Mouse (Mus musculus): ENCODE results near the gene Gde1. TPM values are rescaled to one million over a fixed set of nuclear protein-coding genes. Genes with fewer than 3 reads are reported as not detected.

The Gde1 gene
- total RNA-seq, 1 experiment: 57.6 TPM

DNA sequence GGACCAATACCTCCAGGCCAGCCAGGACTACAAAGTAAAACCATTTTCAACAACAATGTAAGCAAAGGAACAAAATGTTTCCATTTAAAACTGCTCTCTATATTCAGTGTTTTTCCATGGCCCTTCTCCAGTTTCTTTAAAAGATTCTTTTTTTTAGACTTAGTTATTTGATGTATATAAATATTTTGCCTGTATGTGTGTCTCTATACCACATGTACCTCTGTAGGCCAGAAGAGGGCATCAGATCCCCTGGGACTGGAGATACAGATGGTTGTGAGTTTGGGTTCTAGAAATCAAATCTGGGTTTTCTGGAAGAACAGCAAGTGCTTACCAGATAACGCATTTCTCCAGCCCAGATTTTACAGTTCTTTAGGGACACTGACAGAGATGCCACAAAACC, 33.2 kb upstream of the Gde1 start:
- Histone ChIP-seq H3K9me3 (ENCODE audit: control insufficient read depth, insufficient read depth, low read depth, low read length) (no peaks in the 10 kb centered on the region), H3K4me3 (ENCODE audit: insufficient read depth in 1 of 2, low read depth in 1 of 2, low read length in 2 of 2, poor library complexity in 1 of 2, severe bottlenecking in 1 of 2) (no peak overlapping the region), H3K27ac (ENCODE audit: insufficient read depth, low read depth, low read length, poor library complexity, severe bottlenecking) (no peak overlapping the region), H3K9ac (ENCODE audit: insufficient read depth, low read depth, low read length, poor library complexity, severe bottlenecking) (no peak overlapping the region), H3K4me1 (ENCODE audit: control insufficient read depth in 2 of 2, insufficient read depth in 2 of 2, low read length in 2 of 2, poor library complexity in 1 of 2) (no peaks in the 10 kb centered on the region), H3K36me3 (ENCODE audit: control insufficient read depth, insufficient read depth, low read length, poor library complexity, severe bottlenecking) (peaks cover 7% of the 10 kb centered on the region; the same call in 1 of the 2 replicates)
- DNase-seq (ENCODE audit: low read depth, low spot score): no peak
- in situ Hi-C loops (cut with MboI; ENCODE audit: low sequenced_read_pairs in 2 of 2, unreplicated experiment in 2 of 2): no loop called here
- no peak for TF ChIP-seq MAFK (IDR thresholded peaks at IDR 0.05; ENCODE audit: insufficient read depth, low read depth, low read length)
- no peak for TF ChIP-seq CHD2 (IDR thresholded peaks at IDR 0.05; ENCODE audit: low read depth, low read length)
- no peak for TF ChIP-seq ZNF384 (IDR thresholded peaks at IDR 0.05; ENCODE audit: low read depth, low read length)
- TF ChIP-seq ZC3H11A (IDR thresholded peaks at IDR 0.05; ENCODE audit: borderline replicate concordance, low read depth, low read length): no peak

DNA sequence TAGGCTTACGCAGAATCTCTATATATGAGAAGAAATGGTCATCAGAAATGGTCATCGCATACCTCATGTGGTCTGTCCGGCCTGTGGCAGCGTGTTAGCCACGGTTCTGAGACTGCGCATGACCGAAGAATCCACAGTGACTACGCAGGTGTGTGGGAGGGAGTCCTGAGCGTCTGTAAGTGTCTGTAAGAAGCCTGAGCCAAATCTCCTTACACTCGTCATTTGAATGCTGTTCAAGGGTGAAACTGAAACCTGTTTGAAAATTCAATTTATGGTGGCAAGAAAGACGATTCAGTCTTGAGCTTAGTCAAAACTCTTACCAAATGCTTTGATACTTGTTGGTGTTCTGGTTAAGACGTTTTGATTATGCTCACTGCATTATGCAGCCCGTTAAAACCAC, 27.6 kb upstream of the Gde1 start:
- in situ Hi-C loops (cut with MboI; ENCODE audit: low sequenced_read_pairs in 2 of 2, unreplicated experiment in 2 of 2): no loop called here
- H3K4me1 ChIP-seq (ENCODE audit: control insufficient read depth in 2 of 2, insufficient read depth in 2 of 2, low read length in 2 of 2, poor library complexity in 1 of 2): no peaks in the 10 kb centered on the region
- no peak overlapping the region for H3K9ac ChIP-seq (ENCODE audit: insufficient read depth, low read depth, low read length, poor library complexity, severe bottlenecking)
- DNase-seq (ENCODE audit: low read depth, low spot score): no peak
- peaks cover 11% of the 10 kb centered on the region for H3K36me3 ChIP-seq (ENCODE audit: control insufficient read depth, insufficient read depth, low read length, poor library complexity, severe bottlenecking)
- H3K4me3 ChIP-seq (ENCODE audit: insufficient read depth in 1 of 2, low read depth in 1 of 2, low read length in 2 of 2, poor library complexity in 1 of 2, severe bottlenecking in 1 of 2): no peak overlapping the region
- H3K27ac ChIP-seq (ENCODE audit: insufficient read depth, low read depth, low read length, poor library complexity, severe bottlenecking): no peak overlapping the region
- H3K9me3 ChIP-seq (ENCODE audit: control insufficient read depth, insufficient read depth, low read depth, low read length): no peaks in the 10 kb centered on the region
- TF ChIP-seq ZNF384 (IDR thresholded peaks at IDR 0.05; ENCODE audit: low read depth, low read length) (no peak), HCFC1 (IDR thresholded peaks at IDR 0.05; ENCODE audit: borderline replicate concordance, insufficient read depth, low read length) (no peak), MAFK (IDR thresholded peaks at IDR 0.05; ENCODE audit: insufficient read depth, low read depth, low read length) (no peak), ZC3H11A (IDR thresholded peaks at IDR 0.05; ENCODE audit: borderline replicate concordance, low read depth, low read length) (no peak), CHD2 (IDR thresholded peaks at IDR 0.05; ENCODE audit: low read depth, low read length) (no peak)

DNA sequence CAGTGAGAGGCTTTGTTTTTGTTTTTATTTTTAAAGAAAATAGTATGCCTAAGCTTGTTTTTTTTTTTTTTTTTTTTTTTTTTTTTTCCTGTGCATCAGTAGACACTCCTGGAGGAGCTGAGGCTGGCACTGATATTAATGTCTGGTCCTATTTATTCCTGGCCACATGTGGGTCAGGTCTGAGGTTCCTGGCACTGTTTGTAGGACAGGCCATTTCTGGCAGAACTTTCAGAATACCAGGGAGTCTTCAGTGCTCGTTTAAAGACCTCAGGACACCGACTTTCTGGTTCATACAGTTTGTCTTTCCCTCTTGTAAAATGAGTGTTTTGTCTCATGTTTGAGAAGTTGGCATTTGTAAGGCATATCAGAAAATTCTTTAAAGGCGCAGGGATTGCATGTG, 26.2 kb upstream of the Gde1 start:
- Histone ChIP-seq H3K4me3 (ENCODE audit: insufficient read depth in 1 of 2, low read depth in 1 of 2, low read length in 2 of 2, poor library complexity in 1 of 2, severe bottlenecking in 1 of 2) (no peak overlapping the region), H3K9me3 (ENCODE audit: control insufficient read depth, insufficient read depth, low read depth, low read length) (no peaks in the 10 kb centered on the region), H3K9ac (ENCODE audit: insufficient read depth, low read depth, low read length, poor library complexity, severe bottlenecking) (no peak overlapping the region), H3K27ac (ENCODE audit: insufficient read depth, low read depth, low read length, poor library complexity, severe bottlenecking) (no peak overlapping the region), H3K4me1 (ENCODE audit: control insufficient read depth in 2 of 2, insufficient read depth in 2 of 2, low read length in 2 of 2, poor library complexity in 1 of 2) (peaks cover 0 to under 1% of the 10 kb centered on the region in 2 experiments; a peak in 1 of 4 replicates), H3K36me3 (ENCODE audit: control insufficient read depth, insufficient read depth, low read length, poor library complexity, severe bottlenecking) (peaks cover 12% of the 10 kb centered on the region)
- DNase-seq (ENCODE audit: low read depth, low spot score): no peak
- no peak for TF ChIP-seq ZNF384 (IDR thresholded peaks at IDR 0.05; ENCODE audit: low read depth, low read length)
- TF ChIP-seq MAFK (IDR thresholded peaks at IDR 0.05; ENCODE audit: insufficient read depth, low read depth, low read length): no peak
- TF ChIP-seq CHD2 (IDR thresholded peaks at IDR 0.05; ENCODE audit: low read depth, low read length): no peak
- no peak for TF ChIP-seq ZC3H11A (IDR thresholded peaks at IDR 0.05; ENCODE audit: borderline replicate concordance, low read depth, low read length)
- no peak for TF ChIP-seq HCFC1 (IDR thresholded peaks at IDR 0.05; ENCODE audit: borderline replicate concordance, insufficient read depth, low read length)
- in situ Hi-C loops (cut with MboI; ENCODE audit: low sequenced_read_pairs in 2 of 2, unreplicated experiment in 2 of 2): no loop called here

DNA sequence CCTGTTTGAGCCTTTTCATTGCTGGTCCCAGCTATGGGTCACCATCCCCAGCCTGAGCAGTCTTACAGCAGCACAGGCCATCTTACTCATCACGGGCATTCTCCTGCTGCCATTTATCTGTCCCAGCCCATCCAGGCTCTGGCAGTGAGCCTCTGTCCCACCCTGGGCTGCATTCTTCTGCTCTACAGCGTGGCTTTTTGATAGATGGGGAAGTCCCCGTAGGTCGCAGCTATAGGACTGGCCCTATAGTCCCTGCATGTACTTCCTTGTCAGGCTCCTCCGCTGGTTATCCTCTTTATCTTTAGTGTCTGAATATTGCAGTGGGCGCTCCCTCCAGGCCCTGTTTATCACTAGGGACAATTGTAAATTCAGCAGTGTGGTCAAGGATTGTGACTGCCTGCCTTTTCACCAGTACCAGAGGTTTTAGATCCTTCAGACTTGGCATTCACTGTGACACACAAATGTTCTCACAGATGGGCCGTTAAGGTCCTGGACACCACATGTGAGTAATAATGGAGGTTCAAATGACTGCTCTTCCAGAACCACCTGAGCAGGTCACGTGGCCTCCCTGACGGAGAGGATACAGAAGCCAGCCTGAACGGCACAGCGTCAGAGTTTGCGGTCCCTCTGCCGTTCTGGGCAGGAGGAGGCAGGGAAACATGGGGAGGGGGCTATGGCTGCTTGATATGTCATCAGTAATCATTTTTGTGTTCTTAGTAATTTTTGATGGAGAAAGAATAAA, 23.4 kb upstream of the Gde1 start:
- Histone ChIP-seq H3K27ac (ENCODE audit: insufficient read depth, low read depth, low read length, poor library complexity, severe bottlenecking) (no peak overlapping the region), H3K36me3 (ENCODE audit: control insufficient read depth, insufficient read depth, low read length, poor library complexity, severe bottlenecking) (peaks cover 13% of the 10 kb centered on the region), H3K9me3 (ENCODE audit: control insufficient read depth, insufficient read depth, low read depth, low read length) (no peaks in the 10 kb centered on the region), H3K4me1 (ENCODE audit: control insufficient read depth in 2 of 2, insufficient read depth in 2 of 2, low read length in 2 of 2, poor library complexity in 1 of 2) (peaks cover 0 to 3% of the 10 kb centered on the region in 2 experiments; a peak in 1 of 4 replicates), H3K4me3 (ENCODE audit: insufficient read depth in 1 of 2, low read depth in 1 of 2, low read length in 2 of 2, poor library complexity in 1 of 2, severe bottlenecking in 1 of 2) (no peak overlapping the region), H3K9ac (ENCODE audit: insufficient read depth, low read depth, low read length, poor library complexity, severe bottlenecking) (no peak overlapping the region)
- TF ChIP-seq MAFK (IDR thresholded peaks at IDR 0.05; ENCODE audit: insufficient read depth, low read depth, low read length) (no peak), ZC3H11A (IDR thresholded peaks at IDR 0.05; ENCODE audit: borderline replicate concordance, low read depth, low read length) (no peak), CHD2 (IDR thresholded peaks at IDR 0.05; ENCODE audit: low read depth, low read length) (no peak), HCFC1 (IDR thresholded peaks at IDR 0.05; ENCODE audit: borderline replicate concordance, insufficient read depth, low read length) (no peak), ZNF384 (IDR thresholded peaks at IDR 0.05; ENCODE audit: low read depth, low read length) (no peak)
- no peak for DNase-seq (ENCODE audit: low read depth, low spot score)
- in situ Hi-C loops (cut with MboI; ENCODE audit: low sequenced_read_pairs in 2 of 2, unreplicated experiment in 2 of 2): no loop called here
